Mouse (Mus musculus) MEL-GATA-1-ER (cell line): ENCODE measurements around the gene Slc25a47.

ENCODE experiments used
- DNase-seq: peaks from one replicate; pipeline ENCODE4 v3.0.0-alpha.2; 2012; ENCODE audit warnings: low read depth; ENCODE audit errors: extremely low read depth

Gene Slc25a47

GRCm38 (mm10) chr12:108835840-108836409 lies at the start of gene Slc25a47, which contains the start of gene Slc25a29:
TSS of gene Slc25a47 (plus strand) at chr12:108836046.
TSS of gene Slc25a29 (minus strand) at chr12:108835883.
- DNase-seq: peak; percentile 76

DNA sequence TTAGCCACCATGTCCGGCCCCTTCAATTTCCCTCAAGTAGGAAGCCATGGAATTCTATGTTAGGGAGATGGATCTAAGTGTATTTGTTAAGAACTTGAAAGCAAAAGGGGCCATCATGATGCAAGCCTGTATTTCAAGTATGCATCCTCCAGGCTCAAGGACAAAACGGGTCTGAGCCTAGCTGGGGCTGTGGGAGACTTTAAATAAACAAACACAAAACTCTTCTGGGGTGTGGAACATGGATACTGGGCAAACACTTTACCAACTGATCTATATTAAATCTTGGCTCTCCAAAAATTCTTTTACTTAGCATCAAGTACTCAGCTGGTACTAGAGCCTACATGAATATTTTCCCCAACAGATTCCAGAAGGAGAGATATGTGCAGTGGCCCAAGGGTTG lies 48.5 kb upstream of the Slc25a47 start:
- no peak for DNase-seq

DNA sequence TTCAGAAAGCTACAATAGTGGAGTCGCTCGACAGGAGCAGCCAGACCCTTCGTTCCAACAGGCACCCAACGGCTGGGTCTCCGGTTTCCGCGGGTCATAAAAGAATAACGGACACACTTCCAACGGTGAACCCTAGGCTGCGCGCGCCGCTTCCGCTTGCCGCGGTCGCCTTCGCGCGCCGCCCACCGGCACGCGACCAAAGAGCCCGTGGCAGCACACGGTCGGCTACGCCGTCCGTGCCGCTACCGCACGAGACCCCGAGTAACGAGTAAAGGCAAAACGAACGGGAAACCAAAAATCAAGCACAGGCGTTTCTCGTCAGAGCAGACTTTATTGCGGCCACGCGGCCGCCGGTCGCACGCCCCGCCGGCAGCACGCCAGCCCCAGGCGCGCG lies 43.7 kb upstream of the Slc25a47 start:
- peak; percentile 56 for DNase-seq

DNA sequence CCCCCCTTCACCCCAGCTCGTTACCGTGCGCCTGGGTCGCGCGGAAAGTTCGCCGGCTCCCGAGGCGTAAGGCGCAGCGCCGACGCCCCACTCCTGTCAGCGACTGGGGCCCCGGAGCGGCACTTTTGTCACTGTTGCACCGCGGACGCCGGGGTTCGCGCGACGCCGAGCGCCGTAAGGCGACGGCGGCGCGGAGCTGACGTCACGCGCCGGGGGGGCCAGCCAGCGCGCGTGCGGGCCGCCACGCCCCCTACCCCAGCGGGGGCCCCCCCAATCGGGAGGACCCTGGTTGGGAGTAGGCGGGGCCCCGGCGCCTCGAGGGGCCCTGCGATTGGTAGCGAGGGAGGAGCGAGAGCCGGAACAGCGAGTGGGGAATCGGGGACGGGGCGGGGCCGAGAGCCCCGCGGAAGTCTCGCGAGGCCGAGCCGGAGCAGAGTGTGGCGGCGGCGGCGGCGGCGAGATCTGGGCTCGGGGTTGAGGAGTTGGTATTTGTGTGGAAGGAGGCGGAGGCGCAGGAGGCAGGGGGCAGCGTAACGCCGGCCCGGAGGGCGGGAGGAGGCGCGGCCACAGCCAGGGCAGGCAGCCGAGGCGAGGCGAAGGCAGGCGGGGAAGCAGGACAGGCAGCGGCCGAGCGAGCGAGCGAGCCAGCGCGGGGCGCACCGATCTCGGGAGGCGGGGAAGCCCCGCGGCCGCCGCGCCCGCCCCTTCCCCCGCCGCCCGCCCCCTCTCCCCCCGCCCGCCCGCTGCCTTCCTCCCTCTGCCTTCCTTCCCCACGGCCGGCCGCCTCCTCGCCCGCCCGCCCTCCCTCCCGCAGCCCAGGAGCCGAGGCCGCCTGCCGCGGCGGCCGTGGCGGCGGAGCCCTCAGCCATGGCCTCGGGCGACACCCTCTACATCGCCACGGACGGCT lies 43.0 kb upstream of the Slc25a47 start, which contains the start of gene Yy1:
Yy1 (plus strand) TSS at position 428 of the 907 bp plus-strand sequence.
- peak; percentile 79 for DNase-seq

GRCm38 (mm10) chr12:108793453-108793941 lies 42.3 kb upstream of the Slc25a47 start:
- no peak for DNase-seq

- peak; percentile 41 for DNase-seq
Measured at GRCm38 (mm10) chr12:108794078-108794711, 41.7 kb upstream of the Slc25a47 start.

DNA sequence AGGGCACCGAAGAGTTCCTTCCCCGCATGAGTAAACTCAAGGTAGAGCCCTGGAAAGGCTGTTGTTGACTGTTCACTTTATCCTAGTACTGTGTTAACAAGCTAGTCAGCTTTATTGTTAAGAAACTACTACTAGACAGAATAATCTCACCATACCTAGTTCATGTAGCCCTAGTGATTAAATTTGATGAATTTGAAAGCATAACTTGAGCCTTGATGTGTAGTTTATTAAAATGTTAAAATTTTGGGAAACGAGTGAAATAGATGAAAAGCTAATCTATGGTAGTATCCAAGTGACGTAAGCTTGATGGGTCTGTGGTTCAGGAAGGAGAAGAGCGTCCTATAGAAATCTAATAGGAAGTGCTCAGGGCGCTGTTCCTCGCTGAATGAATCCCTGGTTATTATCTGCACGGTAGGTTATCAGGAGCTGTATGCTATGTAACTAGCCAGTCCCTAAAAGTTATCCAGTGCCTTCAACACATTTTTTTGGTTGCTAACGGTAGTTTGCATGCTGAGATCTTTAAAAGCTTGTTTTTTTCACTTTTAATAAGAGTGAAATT lies 40.8 kb upstream of the Slc25a47 start:
- DNase-seq: peak; percentile 79

DNA sequence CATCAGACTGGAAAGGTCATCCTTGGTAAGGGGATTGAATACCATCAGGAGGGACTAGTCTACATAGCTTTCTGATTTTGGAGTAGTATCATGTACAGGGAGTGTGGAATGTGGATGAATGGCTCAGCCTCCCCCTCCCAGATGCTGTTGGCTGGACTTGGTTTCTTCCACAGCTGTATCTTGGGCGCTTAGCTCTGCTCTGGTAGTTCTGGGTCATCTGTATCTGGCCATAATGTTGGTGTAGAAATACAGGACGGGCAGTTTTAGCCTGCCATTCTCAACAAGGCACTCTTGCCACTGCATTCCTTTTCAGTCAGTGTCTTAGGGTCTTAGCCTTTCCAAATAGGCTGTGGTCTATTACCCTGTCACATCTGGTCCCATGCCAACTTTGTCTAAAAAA lies 34.2 kb upstream of the Slc25a47 start:
- DNase-seq: no peak

DNA sequence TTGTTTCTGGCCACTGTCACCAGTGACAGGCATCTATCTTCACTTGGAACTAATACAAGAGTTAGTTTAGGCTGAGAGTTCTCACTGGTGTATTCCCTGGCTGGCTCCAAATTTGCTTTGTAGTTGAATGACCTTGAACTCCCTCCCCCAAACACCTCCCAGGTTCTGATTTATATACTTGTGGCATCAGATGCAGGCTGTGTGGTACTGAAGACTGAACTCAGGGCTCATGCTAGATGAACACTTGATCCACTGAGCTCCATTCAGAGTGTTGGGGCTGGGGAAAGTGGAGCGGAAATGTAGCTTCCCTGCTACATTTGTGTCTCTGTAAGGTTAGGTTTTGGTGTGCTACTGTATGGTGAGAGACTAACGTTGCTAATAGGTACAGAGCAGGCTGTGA lies 31.5 kb upstream of the Slc25a47 start:
- no peak for DNase-seq

DNA sequence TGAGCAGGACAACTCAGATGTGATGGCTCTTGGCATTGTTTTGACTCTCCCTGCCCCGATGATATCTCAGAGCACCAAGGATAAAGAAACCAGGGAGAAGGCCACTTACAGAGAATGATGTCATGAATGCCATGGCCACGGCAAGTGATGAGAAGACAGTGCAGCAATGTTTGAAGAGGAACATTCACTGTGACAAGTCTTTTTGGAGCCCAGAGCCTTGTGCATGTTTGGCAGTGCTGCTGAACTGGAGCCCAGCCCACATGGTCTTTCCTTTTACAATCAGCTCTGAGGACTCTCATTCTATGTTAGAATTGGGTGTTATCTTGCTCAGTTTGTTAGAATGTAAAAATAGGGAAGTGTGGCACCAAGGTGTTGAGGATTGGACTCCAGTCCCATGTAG lies 27.4 kb upstream of the Slc25a47 start:
- peak; percentile 33 for DNase-seq

DNA sequence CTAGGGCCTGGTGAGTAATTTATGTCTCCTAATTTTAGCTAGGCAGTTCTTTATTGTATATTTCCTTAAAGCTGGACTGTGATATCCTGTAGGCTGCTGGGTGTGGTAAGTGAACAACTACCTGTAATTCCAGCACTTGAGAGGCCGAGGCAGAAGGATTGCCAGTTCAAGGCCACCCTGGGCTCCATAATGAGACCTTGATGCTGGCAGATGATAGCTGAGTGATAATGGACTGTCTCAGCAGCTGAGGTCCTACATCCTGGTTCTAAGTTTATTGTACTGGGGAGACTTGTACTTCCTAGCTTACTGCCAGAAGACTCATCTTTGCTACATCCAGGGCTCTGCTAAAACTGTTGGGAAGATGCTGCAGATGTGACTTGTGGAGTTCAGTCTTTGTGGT lies 26.1 kb upstream of the Slc25a47 start:
- DNase-seq: no peak

- no peak for DNase-seq
Measured at GRCm38 (mm10) chr12:108810309-108810708, 25.5 kb upstream of the Slc25a47 start.

DNA sequence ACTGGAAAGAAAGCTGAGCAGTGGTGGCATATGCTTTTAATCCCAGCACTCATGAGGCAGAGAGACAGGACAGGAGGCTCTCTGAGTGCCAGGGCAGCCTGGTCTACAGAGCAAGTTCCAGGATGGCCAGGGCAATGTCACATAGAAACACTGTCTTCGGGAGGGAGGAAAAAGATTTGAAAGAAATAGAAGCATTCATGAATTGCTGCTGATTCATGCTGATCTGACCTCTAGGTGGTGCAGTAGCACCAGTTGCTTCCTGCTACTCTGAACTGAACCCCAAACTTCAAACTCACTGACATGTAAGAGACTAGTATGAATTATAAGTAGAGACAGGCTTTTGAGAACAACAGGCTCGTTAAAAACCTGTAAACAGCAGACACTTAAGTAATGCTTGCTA lies 24.7 kb upstream of the Slc25a47 start:
- DNase-seq: peak; percentile 33

- DNase-seq: no peak
Measured at GRCm38 (mm10) chr12:108812463-108812862, 23.4 kb upstream of the Slc25a47 start.

DNA sequence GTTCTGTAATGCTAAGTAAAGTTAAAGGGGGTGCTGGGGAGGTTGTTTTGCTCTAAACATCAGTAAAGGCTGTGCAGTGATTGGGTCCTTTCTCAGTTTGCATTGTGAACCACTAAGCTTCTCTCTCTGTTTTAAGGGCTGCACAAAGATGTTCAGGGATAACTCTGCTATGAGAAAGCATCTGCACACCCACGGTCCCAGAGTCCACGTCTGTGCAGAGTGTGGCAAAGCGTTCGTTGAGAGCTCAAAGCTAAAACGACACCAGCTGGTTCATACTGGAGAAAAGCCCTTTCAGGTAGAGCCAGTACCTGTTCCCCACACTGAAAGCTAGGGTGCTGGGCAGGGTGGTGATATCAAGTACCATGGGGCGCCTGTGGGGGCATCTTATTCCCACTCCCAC lies 21.4 kb upstream of the Slc25a47 start:
- DNase-seq: no peak

DNA sequence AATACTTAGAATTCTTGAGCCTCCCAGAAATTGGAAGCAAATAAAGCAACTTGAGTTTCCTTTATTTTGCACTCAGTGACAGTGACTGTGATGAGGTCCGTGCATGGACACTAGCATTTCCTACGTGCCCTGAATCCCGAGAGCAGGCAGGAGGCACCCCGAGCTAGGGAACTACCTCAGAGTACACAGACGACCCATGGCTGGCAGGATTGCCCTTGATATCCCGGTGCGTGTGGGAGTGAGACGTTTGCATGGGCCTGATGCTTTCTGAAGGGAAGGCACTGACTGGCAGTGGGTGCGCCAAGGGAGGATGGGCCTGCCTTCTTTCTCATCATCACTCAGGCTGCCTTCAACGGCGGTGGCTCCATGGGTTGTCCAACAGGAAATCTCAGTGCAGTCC lies 19.3 kb upstream of the Slc25a47 start:
- no peak for DNase-seq

GRCm38 (mm10) chr12:108820461-108820860 lies 15.4 kb upstream of the Slc25a47 start:
- no peak for DNase-seq

GRCm38 (mm10) chr12:108823036-108823435 lies 12.8 kb upstream of the Slc25a47 start:
- DNase-seq: no peak

- no peak for DNase-seq
Measured at GRCm38 (mm10) chr12:108824225-108824874, 11.5 kb upstream of the Slc25a47 start.

DNA sequence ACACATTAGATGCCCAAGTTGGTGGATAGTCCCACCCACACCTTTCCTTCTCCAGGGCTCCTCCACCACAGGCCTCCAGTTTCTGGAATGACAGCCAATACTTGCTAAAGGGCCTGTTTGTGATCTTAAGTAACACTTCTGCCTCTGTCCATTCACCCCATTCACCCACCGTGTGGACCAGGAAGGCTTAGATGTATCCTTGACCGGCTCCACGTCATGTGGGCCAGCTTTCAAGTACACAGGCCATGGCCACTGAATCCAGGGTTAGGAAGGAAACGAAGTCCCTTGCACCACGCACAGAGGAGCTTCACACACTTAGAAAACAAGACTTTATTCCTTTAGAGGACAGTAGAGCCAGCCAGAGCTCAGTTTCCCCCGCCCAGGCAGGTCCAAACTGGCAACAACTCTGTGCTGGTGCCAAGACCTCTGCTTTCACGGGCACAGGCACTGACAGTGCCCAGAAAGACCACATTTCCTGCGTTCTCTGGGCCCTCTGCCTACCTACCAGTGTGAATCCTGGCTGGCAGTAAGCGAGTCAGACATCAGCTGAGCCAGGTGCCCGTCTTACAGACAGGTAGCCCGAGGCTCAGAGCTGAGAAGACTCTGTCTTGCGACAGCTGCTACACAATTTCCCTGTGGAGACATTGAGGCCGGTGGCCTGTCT lies 10.2 kb upstream of the Slc25a47 start:
- no peak for DNase-seq
